Mouse (Mus musculus): Measurements from ENCODE around the gene Ptgs1. TPM values are rescaled to one million over a fixed set of nuclear protein-coding genes. Genes with fewer than 3 reads are reported as not detected.
"Not testable (repeated sequence)": the region's sequence is repeated elsewhere in the genome, so short reads cannot be mapped to it uniquely, and the experiment has no call there.

Ptgs1 gene
- polyA plus RNA-seq (2015; fragmentation: Nextera tagmentation; extraction: Ambion mirVana) = 5.8 and 6.8 TPM in 2 replicates

- H3K27ac ChIP-seq (replicated peaks) = no peak within 1 kb of the TSS
- 3% methylated on average over 18 of the region's 18 CpGs for WGBS
- peak within 1 kb of the TSS; percentile 67 for H3K9ac ChIP-seq
- H3K9me3 ChIP-seq = no peaks in the 10 kb centered on the region
- H3K4me2 ChIP-seq = peak within 1 kb of the TSS; percentile 63
- no peak for ATAC-seq (ENCODE audit: low read depth)
- no peaks in the 10 kb centered on the region for H3K36me3 ChIP-seq
- peaks cover 39% of the 10 kb centered on the region for H3K27me3 ChIP-seq
- peaks cover 15% of the 10 kb centered on the region for H3K4me1 ChIP-seq (replicated peaks)
- H3K4me3 ChIP-seq = peak within 1 kb of the TSS; percentile 38
Measured at GRCm38 (mm10) chr2:36230366-36230765, at the start of gene Ptgs1. TSS of gene Ptgs1 (plus strand) at chr2:36230426.

GRCm38 (mm10) chr2:36181587-36182368 lies 48.4 kb upstream of the Ptgs1 start:
- 89% methylated on average over 4 of the region's 4 CpGs for WGBS
- H3K27ac ChIP-seq (replicated peaks); ATAC-seq (ENCODE audit: low read depth); H3K27me3 ChIP-seq; H3K9me3 ChIP-seq; H3K4me3 ChIP-seq; H3K9ac ChIP-seq; H3K4me2 ChIP-seq; H3K4me1 ChIP-seq (replicated peaks): not testable (repeated sequence)
- peaks cover 32% of the 10 kb centered on the region for H3K36me3 ChIP-seq

- no peaks in the 10 kb centered on the region for H3K4me1 ChIP-seq (replicated peaks)
- no peak overlapping the region for H3K9ac ChIP-seq
- no peak overlapping the region for H3K27ac ChIP-seq (replicated peaks)
- H3K36me3 ChIP-seq = peaks cover 19% of the 10 kb centered on the region
- H3K9me3 ChIP-seq = no peaks in the 10 kb centered on the region
- H3K4me2 ChIP-seq = no peak overlapping the region
- no peak for ATAC-seq (ENCODE audit: low read depth)
- 66% methylated on average over 2 of the region's 2 CpGs for whole genome bisulfite sequencing
- H3K27me3 ChIP-seq = no peaks in the 10 kb centered on the region
- H3K4me3 ChIP-seq = no peak overlapping the region
Measured at GRCm38 (mm10) chr2:36183278-36183677, 46.9 kb upstream of the Ptgs1 start.

- no peak overlapping the region for H3K4me2 ChIP-seq
- no peak for ATAC-seq (ENCODE audit: low read depth)
- 83% methylated on average over 2 of the region's 2 CpGs for WGBS
- peaks cover 14% of the 10 kb centered on the region for H3K36me3 ChIP-seq
- no peak overlapping the region for H3K4me3 ChIP-seq
- H3K27me3 ChIP-seq = no peaks in the 10 kb centered on the region
- no peak overlapping the region for H3K27ac ChIP-seq (replicated peaks)
- no peak overlapping the region for H3K9ac ChIP-seq
- H3K4me1 ChIP-seq (replicated peaks) = no peaks in the 10 kb centered on the region
- H3K9me3 ChIP-seq = no peaks in the 10 kb centered on the region
Measured at GRCm38 (mm10) chr2:36184192-36184591, 46.0 kb upstream of the Ptgs1 start.

GRCm38 (mm10) chr2:36184876-36185275 lies 45.4 kb upstream of the Ptgs1 start:
- H3K4me3 ChIP-seq = no peak overlapping the region
- peaks cover 10% of the 10 kb centered on the region; the same call in 1 of the 2 replicates for H3K36me3 ChIP-seq
- ATAC-seq (ENCODE audit: low read depth) = no peak
- no peaks in the 10 kb centered on the region for H3K9me3 ChIP-seq
- no peak overlapping the region for H3K9ac ChIP-seq
- no peaks in the 10 kb centered on the region for H3K4me1 ChIP-seq (replicated peaks)
- 76% methylated on average over 6 of the region's 6 CpGs for WGBS
- H3K27ac ChIP-seq (replicated peaks) = no peak overlapping the region
- no peaks in the 10 kb centered on the region for H3K27me3 ChIP-seq
- no peak overlapping the region for H3K4me2 ChIP-seq

- H3K9ac ChIP-seq; H3K9me3 ChIP-seq; H3K36me3 ChIP-seq; H3K4me1 ChIP-seq (replicated peaks); ATAC-seq (ENCODE audit: low read depth); H3K4me2 ChIP-seq; H3K4me3 ChIP-seq; H3K27ac ChIP-seq (replicated peaks); H3K27me3 ChIP-seq: not testable (repeated sequence)
- 79% methylated on average over 6 of the region's 6 CpGs for WGBS
Measured at GRCm38 (mm10) chr2:36189200-36189599, 41.0 kb upstream of the Ptgs1 start.

DNA sequence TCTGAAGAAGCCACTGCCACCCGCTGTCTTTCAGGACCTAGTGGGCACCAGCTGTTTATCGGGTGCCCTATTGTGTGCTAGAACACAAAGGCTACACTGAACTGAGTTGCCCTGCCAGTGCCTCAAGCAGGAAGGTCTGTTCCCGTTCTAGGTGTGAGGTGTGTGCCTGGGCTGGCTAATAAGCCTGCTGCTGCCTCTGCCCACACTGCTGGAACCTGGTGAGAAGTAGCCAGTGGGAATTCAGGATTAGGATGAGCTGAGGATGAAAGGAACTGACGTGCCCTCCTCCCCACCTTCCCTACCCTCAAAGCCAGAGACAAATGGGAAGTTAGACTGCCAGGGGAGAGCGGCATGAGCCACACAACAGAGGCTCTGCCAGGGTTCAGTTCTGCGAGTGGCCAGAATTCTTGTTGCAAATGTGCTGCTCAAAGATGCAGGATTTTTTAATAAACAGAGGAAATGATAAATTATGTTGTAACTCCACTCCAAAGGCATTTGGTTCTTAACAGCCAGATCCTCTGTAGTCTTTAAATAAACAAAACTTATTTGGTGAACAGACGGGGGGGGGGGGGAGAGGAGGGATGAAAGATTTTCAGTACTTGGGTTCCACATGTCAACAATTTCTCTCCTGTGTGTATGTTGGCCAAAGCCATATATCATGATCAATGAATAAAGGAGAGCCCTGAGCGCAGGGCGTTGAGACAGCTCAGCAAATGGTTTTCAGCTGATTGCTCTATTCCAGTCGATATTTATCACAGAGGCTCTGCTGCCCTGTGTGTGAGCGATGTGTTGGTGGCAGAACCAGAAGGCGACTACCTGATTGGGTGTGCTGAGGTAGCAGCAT lies 38.9 kb upstream of the Ptgs1 start:
- H3K27ac ChIP-seq (replicated peaks) = no peak overlapping the region; the same call in 1 of the 2 replicates
- no peak overlapping the region for H3K4me3 ChIP-seq
- no peak overlapping the region for H3K4me2 ChIP-seq
- 0 out of 2 replicates have a peak overlapping the region, but pooled peaks have one; percentile 2 for H3K9ac ChIP-seq
- H3K27me3 ChIP-seq = 0 out of 2 replicates have a peak, but pooled peaks cover 4% of the 10 kb centered on the region
- H3K9me3 ChIP-seq = no peaks in the 10 kb centered on the region
- H3K36me3 ChIP-seq = 0 out of 2 replicates have a peak, but pooled peaks cover 5% of the 10 kb centered on the region
- ATAC-seq (ENCODE audit: low read depth) = 0 out of 2 replicates have a peak, but pooled peaks have one; percentile 5
- WGBS = 45% methylated on average over 12 of the region's 12 CpGs
- peaks cover 4% of the 10 kb centered on the region; the same call in 1 of the 2 replicates for H3K4me1 ChIP-seq (replicated peaks)

GRCm38 (mm10) chr2:36197021-36197420 lies 33.2 kb upstream of the Ptgs1 start:
- H3K9ac ChIP-seq = no peak overlapping the region
- H3K36me3 ChIP-seq = no peaks in the 10 kb centered on the region
- H3K27me3 ChIP-seq = peaks cover 41% of the 10 kb centered on the region
- peaks cover 11% of the 10 kb centered on the region for H3K4me1 ChIP-seq (replicated peaks)
- H3K4me2 ChIP-seq = no peak overlapping the region
- 67% methylated on average over 3 of the region's 3 CpGs for WGBS
- H3K27ac ChIP-seq (replicated peaks) = no peak overlapping the region
- H3K9me3 ChIP-seq = no peaks in the 10 kb centered on the region
- no peak for ATAC-seq (ENCODE audit: low read depth)
- H3K4me3 ChIP-seq = no peak overlapping the region

GRCm38 (mm10) chr2:36197919-36198881 lies 32.0 kb upstream of the Ptgs1 start:
- H3K9me3 ChIP-seq = no peaks in the 10 kb centered on the region

GRCm38 (mm10) chr2:36198882-36199262 lies 31.4 kb upstream of the Ptgs1 start:
- peak overlapping the region; percentile 54 for H3K9ac ChIP-seq
- ATAC-seq (ENCODE audit: low read depth) = no peak
- 7% methylated on average over 3 of the region's 3 CpGs for WGBS
- no peaks in the 10 kb centered on the region for H3K36me3 ChIP-seq
- H3K9me3 ChIP-seq = no peaks in the 10 kb centered on the region
- H3K4me1 ChIP-seq (replicated peaks) = peaks cover 28% of the 10 kb centered on the region
- H3K4me2 ChIP-seq = peak overlapping the region; percentile 41
- H3K27me3 ChIP-seq = peaks cover 56% of the 10 kb centered on the region
- H3K27ac ChIP-seq (replicated peaks) = 0 out of 2 replicates have a peak overlapping the region, but pooled peaks have one; percentile 30
- H3K4me3 ChIP-seq = no peak overlapping the region

More at GRCm38 (mm10) chr2:36197919-36198881, 32.0 kb upstream of the Ptgs1 start:
- Histone ChIP-seq H3K4me2 (peak overlapping the region; percentile 41), H3K9ac (peak overlapping the region; percentile 54), H3K27me3 (peaks cover 52% of the 10 kb centered on the region), H3K4me1 (replicated peaks) (peaks cover 21% of the 10 kb centered on the region), H3K27ac (replicated peaks) (peak overlapping the region; percentile 30), H3K36me3 (no peaks in the 10 kb centered on the region), H3K4me3 (peak overlapping the region; percentile 2; the same call in 1 of the 2 replicates)
- WGBS = 13% methylated on average over 20 of the region's 20 CpGs
- peak; percentile 62 for ATAC-seq (ENCODE audit: low read depth)

DNA sequence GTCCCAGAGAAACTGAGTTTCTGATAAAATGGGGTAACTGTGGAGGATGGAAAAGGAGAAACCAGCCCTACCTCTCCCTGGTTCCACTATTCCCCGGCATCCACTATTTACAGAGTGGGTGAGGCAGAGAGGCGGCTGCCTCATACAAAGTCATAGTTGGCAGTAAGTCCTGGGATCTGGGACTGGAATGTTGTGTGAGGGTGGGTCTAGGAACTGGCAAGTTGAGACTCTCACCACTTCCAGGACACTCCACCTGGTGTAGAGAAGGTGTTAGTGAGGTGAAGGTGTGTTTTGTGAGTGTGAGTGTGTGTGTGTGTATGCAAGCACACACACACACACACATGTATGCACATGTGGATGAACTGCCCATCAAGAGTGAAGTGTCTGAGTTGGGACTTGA lies 29.4 kb upstream of the Ptgs1 start:
- H3K4me3 ChIP-seq = no peak overlapping the region
- H3K9me3 ChIP-seq = no peaks in the 10 kb centered on the region
- H3K27me3 ChIP-seq = peaks cover 73% of the 10 kb centered on the region
- 86% methylated on average over 2 of the region's 2 CpGs for WGBS
- H3K4me2 ChIP-seq = no peak overlapping the region
- H3K36me3 ChIP-seq = no peaks in the 10 kb centered on the region
- H3K9ac ChIP-seq = no peak overlapping the region
- H3K27ac ChIP-seq (replicated peaks) = no peak overlapping the region
- no peak for ATAC-seq (ENCODE audit: low read depth)
- peaks cover 29% of the 10 kb centered on the region for H3K4me1 ChIP-seq (replicated peaks)
